Mouse (Mus musculus) limb, embryonic 13.5 days (tissue): ENCODE measurements around the gene Egfem1. TPM values are rescaled to one million over a fixed set of nuclear protein-coding genes. Genes with fewer than 3 reads are reported as not detected.

Experiments
- ATAC-seq: fragments of 200-750 bp; cut with Nextera tagmentation; 2 replicates; pipeline ENCODE4 v1.8.0; 2017; ENCODE audit warnings: low read depth, moderate number of reproducible peaks, moderate TSS enrichment; ENCODE audit not compliant: low FRiP score
- H3K27ac ChIP-seq: fragments of 300-500 bp; sonication (generic); 2 replicates; pipeline ENCODE4 v1.5.1; 2015; ENCODE audit warnings: inconsistent platforms, mild to moderate bottlenecking, moderate library complexity
- H3K27me3 ChIP-seq: fragments of 300-500 bp; sonication (generic); 2 replicates; pipeline ENCODE4 v1.6.1; 2015; ENCODE audit warnings: mild to moderate bottlenecking, inconsistent platforms
- H3K36me3 ChIP-seq: fragments of 300-500 bp; sonication (generic); 2 replicates; pipeline ENCODE4 v1.6.1; 2015; ENCODE audit warnings: inconsistent platforms, mild to moderate bottlenecking, moderate library complexity
- H3K4me1 ChIP-seq: fragments of 300-500 bp; sonication (generic); 2 replicates; pipeline ENCODE4 v1.6.1; 2015; ENCODE audit warnings: inconsistent platforms
- H3K4me2 ChIP-seq: fragments of 300-500 bp; sonication (generic); replicated peaks from 2 replicates; pipeline ENCODE4 v1.6.1; 2015; ENCODE audit warnings: inconsistent platforms, mild to moderate bottlenecking, moderate library complexity
- H3K4me3 ChIP-seq: fragments of 300-500 bp; sonication (generic); 2 replicates; pipeline ENCODE4 v1.5.1; 2015; ENCODE audit warnings: moderate library complexity, mild to moderate bottlenecking, inconsistent platforms
- H3K9ac ChIP-seq: fragments of 300-500 bp; sonication (generic); 2 replicates; pipeline ENCODE4 v1.6.1; 2015; ENCODE audit warnings: mild to moderate bottlenecking, inconsistent platforms
- H3K9me3 ChIP-seq: fragments of 300-500 bp; sonication (generic); 2 replicates; pipeline ENCODE4 v1.6.1; 2016; ENCODE audit warnings: inconsistent platforms
- WGBS: fragments of 180-500 bp; shearing (Covaris S2); methylation state at CpG from one replicate; pipeline ENCODE4 v1.1.7; 2015; 5-methylcytosine and 5-hydroxymethylcytosine counted together
- polyA plus RNA-seq: library from polyadenylated mRNA; unstranded; fragments of >200 nt; fragmentation: Nextera tagmentation; extraction: Ambion mirVana; gene quantifications from 2 replicates; pipeline ENCODE4 v1.2.1, GENCODE M21; 2015

The Egfem1 gene
- polyA plus RNA-seq, 1 experiment from 2014 or later = 7.5 TPM

DNA sequence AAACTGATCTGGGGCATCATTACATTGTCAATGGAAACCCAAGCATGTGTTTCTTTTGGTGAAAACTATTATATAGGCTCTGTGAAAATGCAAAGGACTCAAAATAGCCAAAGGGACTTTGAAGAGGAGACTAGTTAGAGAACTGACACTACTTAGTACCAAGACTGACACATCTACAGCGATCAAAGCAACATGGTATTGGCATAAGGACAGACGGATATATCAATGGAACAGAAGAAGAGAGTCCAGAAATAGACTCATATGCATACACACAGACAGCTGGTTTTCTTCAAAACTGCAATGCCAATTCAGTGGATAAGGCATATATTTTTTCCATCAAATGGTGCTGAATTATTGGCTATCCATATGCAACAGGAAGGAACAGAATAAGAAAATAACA, 140.6 kb downstream of the Egfem1 start:
- 85% methylated on average over 2 of the region's 2 CpGs for WGBS
- H3K27me3 ChIP-seq = no peaks in the 10 kb centered on the region
- no peaks in the 10 kb centered on the region for H3K9me3 ChIP-seq
- no peak overlapping the region for H3K9ac ChIP-seq
- no peaks in the 10 kb centered on the region for H3K36me3 ChIP-seq
- no peak for ATAC-seq
- no peaks in the 10 kb centered on the region for H3K4me1 ChIP-seq
- no peak overlapping the region for H3K27ac ChIP-seq
- no peak overlapping the region for H3K4me3 ChIP-seq
- H3K4me2 ChIP-seq = no peak overlapping the region

DNA sequence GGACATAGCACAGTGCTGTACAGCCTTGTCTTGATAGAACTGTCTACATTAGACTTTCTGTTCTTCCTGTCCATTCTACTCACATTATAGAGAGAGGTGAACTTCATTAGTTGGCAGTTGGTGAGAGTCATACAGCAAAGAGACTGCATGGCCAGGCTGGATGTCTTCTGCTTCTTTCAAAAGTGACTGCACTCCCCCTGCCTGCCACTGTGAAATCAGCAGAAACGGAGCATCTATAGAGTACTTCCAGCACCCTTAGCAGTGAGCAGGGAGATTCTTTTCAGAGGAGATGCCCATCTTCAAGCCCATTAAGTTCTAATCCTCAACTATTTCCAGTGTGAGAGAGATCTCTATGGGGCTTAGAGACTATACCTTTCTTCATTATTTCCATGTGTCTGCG, 147.9 kb downstream of the Egfem1 start:
- no peak for ATAC-seq
- Histone ChIP-seq H3K4me3 (no peak overlapping the region), H3K9me3 (no peaks in the 10 kb centered on the region), H3K4me1 (no peaks in the 10 kb centered on the region), H3K36me3 (no peaks in the 10 kb centered on the region), H3K27me3 (no peaks in the 10 kb centered on the region), H3K27ac (no peak overlapping the region), H3K4me2 (no peak overlapping the region), H3K9ac (no peak overlapping the region)
- WGBS = 59% methylated on average over 2 of the region's 2 CpGs

DNA sequence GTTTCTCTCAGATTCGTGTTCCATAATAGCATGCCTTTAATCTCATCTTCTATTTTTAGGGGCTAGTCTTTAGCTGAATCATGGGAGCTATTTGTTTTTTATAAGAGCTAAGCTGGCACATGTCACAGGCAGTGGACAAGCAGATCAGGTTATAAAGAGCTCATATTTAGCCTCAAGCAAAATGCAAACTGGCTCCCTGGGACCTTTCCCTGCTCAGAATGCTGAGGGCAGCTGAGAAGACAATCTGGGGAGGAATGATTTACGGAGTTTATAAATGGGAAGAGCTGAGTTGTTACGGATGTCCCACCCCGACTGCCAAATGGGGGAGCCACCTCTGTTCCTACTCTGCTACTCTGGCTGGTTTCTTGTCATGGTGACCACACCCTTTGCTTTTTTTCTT, 153.7 kb downstream of the Egfem1 start:
- Histone ChIP-seq H3K36me3 (no peaks in the 10 kb centered on the region), H3K9me3 (no peaks in the 10 kb centered on the region), H3K9ac (no peak overlapping the region), H3K27me3 (no peaks in the 10 kb centered on the region), H3K27ac (no peak overlapping the region), H3K4me3 (no peak overlapping the region), H3K4me2 (no peak overlapping the region), H3K4me1 (no peaks in the 10 kb centered on the region; the same call in 1 of the 2 replicates)
- WGBS = 29% methylated on average over 4 of the region's 4 CpGs
- ATAC-seq = no peak

DNA sequence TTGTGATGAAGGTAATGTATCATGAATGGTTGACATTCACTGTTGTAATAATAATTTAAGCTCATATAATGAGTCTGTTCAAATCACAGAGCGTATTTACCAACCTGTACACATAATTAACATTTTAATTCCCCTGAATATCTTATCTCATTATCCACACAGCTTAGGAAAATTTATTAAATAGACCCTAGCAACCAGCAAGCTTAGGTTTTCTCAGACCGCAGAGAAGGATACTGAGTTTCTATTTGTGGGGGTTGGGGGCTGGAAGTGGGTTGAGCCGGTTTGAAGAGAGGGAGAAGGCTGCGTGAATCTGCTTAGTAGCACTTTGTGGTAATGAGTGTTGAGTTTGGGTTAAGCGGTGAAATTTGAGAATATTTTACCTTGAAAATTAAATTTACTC, 154.7 kb downstream of the Egfem1 start:
- Histone ChIP-seq H3K9ac (no peak overlapping the region), H3K4me1 (no peaks in the 10 kb centered on the region; the same call in 1 of the 2 replicates), H3K27ac (no peak overlapping the region), H3K27me3 (no peaks in the 10 kb centered on the region), H3K36me3 (no peaks in the 10 kb centered on the region), H3K4me2 (no peak overlapping the region), H3K4me3 (no peak overlapping the region), H3K9me3 (no peaks in the 10 kb centered on the region)
- ATAC-seq = no peak
- 82% methylated on average over 5 of the region's 5 CpGs for WGBS

DNA sequence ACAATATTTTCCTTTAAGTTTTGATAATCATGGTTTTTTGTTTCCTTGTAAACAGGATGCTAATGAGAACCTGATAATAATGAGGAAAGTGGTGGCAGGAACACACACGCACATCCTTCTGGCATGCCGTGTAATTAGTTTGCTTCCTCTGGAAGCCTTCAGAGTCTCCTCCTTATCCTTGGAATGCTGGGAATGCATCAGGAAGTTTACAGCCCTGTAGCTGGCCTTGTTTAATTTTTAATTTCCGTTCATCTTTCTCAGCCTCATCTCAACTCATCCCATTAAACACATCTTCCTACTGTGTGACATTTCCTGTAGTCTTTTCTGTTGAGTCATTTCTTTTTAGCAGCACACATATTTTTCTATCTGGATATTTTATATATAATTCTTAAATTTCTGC, 161.8 kb downstream of the Egfem1 start:
- Histone ChIP-seq H3K27ac (no peak overlapping the region), H3K9me3 (no peaks in the 10 kb centered on the region), H3K9ac (no peak overlapping the region), H3K4me3 (no peak overlapping the region), H3K4me1 (0 out of 2 replicates have a peak, but pooled peaks cover 4% of the 10 kb centered on the region), H3K36me3 (no peaks in the 10 kb centered on the region), H3K27me3 (no peaks in the 10 kb centered on the region), H3K4me2 (no peak overlapping the region)
- no peak for ATAC-seq
- WGBS = 17% methylated on average over 3 of the region's 3 CpGs

DNA sequence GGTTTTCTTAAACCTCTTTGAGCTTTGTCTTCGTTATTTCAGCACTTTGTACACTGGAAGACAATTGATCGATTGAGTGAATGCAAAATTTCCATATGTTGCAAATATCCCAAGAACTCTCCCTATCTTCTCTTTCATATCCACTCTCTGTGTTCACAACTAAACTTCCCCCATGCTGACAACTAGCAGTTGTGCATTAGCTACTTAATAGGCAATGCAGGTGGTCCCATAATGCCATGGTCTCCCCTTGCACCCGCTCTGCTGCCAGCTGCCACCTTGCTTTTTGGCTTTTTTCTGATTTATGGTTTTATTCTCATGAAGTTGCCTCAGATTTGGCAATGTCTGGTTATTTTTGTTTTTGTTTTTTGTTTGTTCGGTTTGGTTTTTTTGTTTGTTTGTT, 209.8 kb downstream of the Egfem1 start:
- ATAC-seq = no peak
- WGBS = 86% methylated on average over 4 of the region's 4 CpGs
- Histone ChIP-seq H3K9ac (no peak overlapping the region), H3K27ac (no peak overlapping the region), H3K4me2 (no peak overlapping the region), H3K4me1 (no peaks in the 10 kb centered on the region), H3K27me3 (no peaks in the 10 kb centered on the region), H3K4me3 (no peak overlapping the region), H3K9me3 (no peaks in the 10 kb centered on the region), H3K36me3 (no peaks in the 10 kb centered on the region)

DNA sequence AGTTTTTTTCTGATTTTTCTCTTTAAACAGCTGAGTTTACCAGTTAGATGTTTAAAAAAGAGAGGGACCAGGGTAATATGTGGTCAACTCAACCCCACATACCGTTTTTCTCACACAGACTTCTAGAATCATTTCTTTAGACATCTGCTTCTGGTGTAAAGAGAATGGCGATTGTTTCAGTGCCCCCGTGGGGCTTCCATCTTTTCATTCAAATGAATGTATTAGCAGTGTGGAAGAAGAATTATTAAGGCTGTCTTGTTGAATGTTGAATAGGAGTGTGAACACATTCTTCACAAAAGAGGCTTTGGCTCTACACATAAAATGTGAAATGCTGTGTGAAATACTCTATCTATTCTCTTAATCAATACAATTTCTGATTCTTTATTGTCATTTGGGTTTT, 210.4 kb downstream of the Egfem1 start:
- Histone ChIP-seq H3K27ac (no peak overlapping the region), H3K4me2 (no peak overlapping the region), H3K9me3 (no peaks in the 10 kb centered on the region), H3K27me3 (no peaks in the 10 kb centered on the region), H3K36me3 (no peaks in the 10 kb centered on the region), H3K4me1 (no peaks in the 10 kb centered on the region), H3K4me3 (no peak overlapping the region), H3K9ac (no peak overlapping the region)
- WGBS = 68% methylated on average over 3 of the region's 3 CpGs
- ATAC-seq = no peak

DNA sequence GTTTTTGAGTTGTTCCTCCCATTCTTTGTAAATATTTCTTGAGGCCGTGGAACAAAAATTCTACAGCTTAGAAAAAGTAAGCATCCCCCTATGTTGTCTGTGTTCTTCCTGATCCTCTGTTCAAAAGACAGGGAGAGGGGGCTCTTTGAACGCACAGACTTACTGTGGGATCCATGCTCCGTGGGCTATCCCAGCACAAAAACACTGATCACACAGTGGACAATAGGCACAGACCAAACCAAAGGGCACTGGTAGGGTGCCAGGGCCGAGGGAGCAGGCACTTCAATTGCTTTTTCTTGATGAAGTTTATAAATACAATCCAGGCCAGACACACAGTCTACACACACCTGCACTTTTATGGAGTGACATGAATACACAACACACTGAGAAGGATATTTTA, 211.4 kb downstream of the Egfem1 start:
- Histone ChIP-seq H3K4me2 (no peak overlapping the region), H3K27ac (no peak overlapping the region), H3K9ac (no peak overlapping the region), H3K9me3 (no peaks in the 10 kb centered on the region), H3K4me3 (no peak overlapping the region), H3K27me3 (no peaks in the 10 kb centered on the region), H3K36me3 (no peaks in the 10 kb centered on the region), H3K4me1 (no peaks in the 10 kb centered on the region)
- 66% methylated on average over 4 of the region's 4 CpGs for WGBS
- no peak for ATAC-seq

DNA sequence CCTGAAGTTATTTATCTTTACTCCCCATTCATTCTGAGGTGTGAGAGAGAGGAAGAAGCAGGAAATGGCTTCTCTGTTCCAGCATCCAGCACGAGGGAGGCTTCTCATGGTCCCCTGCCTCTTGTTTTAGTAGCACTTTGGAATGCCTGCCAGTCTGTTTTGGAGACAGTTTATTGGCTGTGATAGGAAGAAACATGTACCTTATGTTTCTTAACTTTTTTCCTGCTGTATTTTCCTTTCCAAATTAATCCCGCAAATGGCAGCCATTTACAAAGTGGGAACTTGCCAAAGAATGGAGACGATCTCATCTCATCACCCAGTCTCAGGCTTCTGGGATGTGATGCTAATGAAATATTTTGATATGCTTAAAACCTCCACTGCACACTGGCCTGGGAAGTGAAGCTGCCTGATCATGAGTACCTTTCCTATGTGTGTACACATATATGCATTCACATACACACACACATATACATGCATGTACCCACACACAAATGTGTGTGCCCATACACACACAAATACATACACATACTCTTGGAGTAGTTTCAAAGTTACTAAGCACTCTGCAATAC, 260.5 kb downstream of the Egfem1 start:
- H3K4me2 ChIP-seq = no peak overlapping the region
- no peak overlapping the region for H3K9ac ChIP-seq
- no peaks in the 10 kb centered on the region for H3K27me3 ChIP-seq
- H3K27ac ChIP-seq = no peak overlapping the region
- no peak for ATAC-seq
- no peaks in the 10 kb centered on the region for H3K36me3 ChIP-seq
- no peaks in the 10 kb centered on the region for H3K9me3 ChIP-seq
- H3K4me1 ChIP-seq = 0 out of 2 replicates have a peak, but pooled peaks cover 3% of the 10 kb centered on the region
- WGBS = 55% methylated on average over 3 of the region's 3 CpGs
- no peak overlapping the region for H3K4me3 ChIP-seq

DNA sequence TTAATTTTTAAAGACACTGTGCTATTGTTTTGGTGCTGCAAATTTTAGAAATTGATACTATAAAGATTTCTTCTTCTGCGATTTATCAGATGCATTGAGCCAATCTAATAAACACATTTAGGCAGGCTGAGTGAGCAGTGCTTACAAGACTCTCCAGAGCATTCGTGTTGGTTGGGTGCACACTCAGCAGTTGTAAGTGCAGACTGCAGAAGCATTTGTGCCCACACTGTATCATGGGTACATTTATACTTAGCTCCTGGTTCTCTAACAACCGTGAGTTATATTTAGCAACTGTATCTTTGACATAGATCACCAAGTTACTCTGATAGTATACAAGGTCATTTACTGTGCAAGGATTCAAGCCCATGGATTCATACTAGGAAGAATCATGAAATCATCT, 264.0 kb downstream of the Egfem1 start:
- Histone ChIP-seq H3K27ac (no peak overlapping the region), H3K9ac (no peak overlapping the region), H3K36me3 (no peaks in the 10 kb centered on the region), H3K4me1 (0 out of 2 replicates have a peak, but pooled peaks cover 3% of the 10 kb centered on the region), H3K4me2 (no peak overlapping the region), H3K4me3 (no peak overlapping the region), H3K27me3 (no peaks in the 10 kb centered on the region), H3K9me3 (no peaks in the 10 kb centered on the region)
- ATAC-seq = no peak
- 82% methylated on average over 3 of the region's 3 CpGs for WGBS

DNA sequence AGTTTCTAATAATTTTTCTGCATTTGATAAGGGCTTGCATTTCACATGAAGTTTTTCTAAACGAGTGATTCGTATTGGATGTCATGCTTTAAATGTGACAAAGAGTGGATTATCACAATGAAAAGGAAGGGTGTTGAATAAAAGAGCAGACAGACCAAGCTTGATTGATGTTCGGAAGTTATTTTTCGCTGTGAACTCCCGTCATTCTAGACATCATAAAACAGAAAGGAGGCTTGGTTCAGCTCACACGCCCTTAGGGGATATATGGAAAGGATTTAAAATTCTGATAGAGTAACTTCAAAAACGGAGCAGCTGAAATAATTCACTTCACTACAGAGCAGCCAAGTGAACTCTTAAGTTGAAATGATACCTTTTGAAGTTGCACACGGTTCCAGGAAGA, 285.1 kb downstream of the Egfem1 start:
- WGBS = 42% methylated on average over 8 of the region's 8 CpGs
- ATAC-seq = no peak
- no peak overlapping the region for H3K4me3 ChIP-seq
- H3K9me3 ChIP-seq = no peaks in the 10 kb centered on the region
- H3K27ac ChIP-seq = no peak overlapping the region
- H3K9ac ChIP-seq = no peak overlapping the region
- H3K36me3 ChIP-seq = no peaks in the 10 kb centered on the region
- H3K4me2 ChIP-seq = peak overlapping the region; percentile 25
- no peaks in the 10 kb centered on the region for H3K27me3 ChIP-seq
- H3K4me1 ChIP-seq = peaks cover 13% of the 10 kb centered on the region

DNA sequence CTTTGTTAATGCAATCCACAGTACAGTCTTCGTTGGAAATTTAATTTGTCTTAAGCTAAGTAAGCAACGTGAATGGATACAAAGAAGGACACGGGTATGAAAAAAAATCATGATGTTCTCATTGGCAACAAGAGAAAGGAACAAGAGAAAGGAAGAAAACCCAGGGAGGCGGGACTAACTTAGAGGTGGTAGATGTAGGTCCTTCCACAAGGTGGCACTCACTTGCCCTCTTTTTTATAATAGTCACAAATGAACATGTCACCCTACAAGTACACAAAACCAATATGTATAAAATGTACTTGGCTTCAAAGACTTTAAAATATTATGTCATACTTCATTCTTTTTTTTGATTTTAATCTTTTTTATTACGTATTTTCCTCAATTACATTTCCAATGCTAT, 288.7 kb downstream of the Egfem1 start:
- Histone ChIP-seq H3K4me3 (no peak overlapping the region), H3K36me3 (no peaks in the 10 kb centered on the region), H3K4me2 (no peak overlapping the region), H3K4me1 (peaks cover 13% of the 10 kb centered on the region), H3K9me3 (no peaks in the 10 kb centered on the region), H3K27ac (no peak overlapping the region), H3K27me3 (no peaks in the 10 kb centered on the region), H3K9ac (no peak overlapping the region)
- ATAC-seq = no peak
- WGBS = 75% methylated on average over 5 of the region's 5 CpGs

DNA sequence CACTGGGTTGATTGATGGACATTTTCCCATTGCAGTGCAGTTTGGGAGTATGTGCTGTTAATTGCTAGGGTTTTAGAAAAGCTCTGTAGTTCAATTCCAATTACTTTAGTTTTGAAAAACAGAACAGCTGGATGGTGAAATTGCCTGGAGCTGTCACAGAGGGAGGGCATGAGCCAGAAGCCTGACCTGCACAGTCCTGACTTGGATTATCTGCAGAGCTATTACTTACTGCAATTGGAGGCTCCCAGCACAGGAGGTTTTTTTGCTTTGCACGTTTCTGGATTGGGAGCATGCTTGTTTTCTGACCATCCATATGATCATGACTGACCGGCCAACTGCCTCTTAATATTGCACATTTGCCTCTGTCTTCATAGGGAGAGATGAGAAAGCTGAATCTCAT, 299.4 kb downstream of the Egfem1 start:
- no peaks in the 10 kb centered on the region for H3K27me3 ChIP-seq
- no peaks in the 10 kb centered on the region for H3K4me1 ChIP-seq
- H3K4me3 ChIP-seq = no peak overlapping the region
- 25% methylated on average over 2 of the region's 2 CpGs for WGBS
- no peak overlapping the region for H3K27ac ChIP-seq
- no peak for ATAC-seq
- H3K9me3 ChIP-seq = no peaks in the 10 kb centered on the region
- H3K4me2 ChIP-seq = no peak overlapping the region
- no peaks in the 10 kb centered on the region for H3K36me3 ChIP-seq
- H3K9ac ChIP-seq = no peak overlapping the region
